Mouse (Mus musculus): ENCODE data around the gene Slc44a5. TPM values are rescaled to one million over a fixed set of nuclear protein-coding genes. Genes with fewer than 3 reads are reported as not detected.

The Slc44a5 gene
- polyA plus RNA-seq, 1 experiment from 2014 or later: 2.2 TPM

DNA sequence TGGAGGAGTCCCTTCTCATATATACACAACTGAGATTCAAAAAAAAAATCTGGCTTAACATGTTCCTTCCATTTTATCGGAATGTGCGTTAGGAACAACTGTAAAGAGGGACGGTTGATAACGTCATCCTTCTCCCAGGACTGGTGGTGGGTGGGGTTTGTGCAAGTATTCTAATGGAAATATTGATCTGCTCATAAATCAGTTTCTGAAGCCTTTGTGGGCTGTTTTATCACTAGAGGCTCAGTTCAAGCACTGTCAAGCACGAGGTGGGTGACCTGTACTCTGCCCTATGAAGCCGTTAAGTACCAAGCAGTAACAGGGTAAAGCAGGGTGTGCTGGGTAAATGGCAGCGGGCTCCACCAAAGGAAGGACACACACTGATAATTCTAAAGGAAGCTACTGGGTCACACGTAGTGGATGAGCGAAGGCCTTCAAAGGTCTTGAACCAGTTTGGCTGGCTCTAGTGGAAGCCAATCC lies 13.5 kb upstream of the Slc44a5 start:
- ATAC-seq (replicated peaks; ENCODE audit: low FRiP score): 0 out of 2 replicates have a peak, but pooled peaks have one; percentile 16
- Histone ChIP-seq H3K9me3 (ENCODE audit: control insufficient read depth, low read length) (no peaks in the 10 kb centered on the region), H3K36me3 (ENCODE audit: control insufficient read depth, insufficient read depth, low read length) (no peaks in the 10 kb centered on the region), H3K4me1 (replicated peaks; ENCODE audit: control insufficient read depth, insufficient read depth, low read length) (no peaks in the 10 kb centered on the region), H3K27ac (ENCODE audit: low read depth, low read length) (no peak overlapping the region), H3K9ac (ENCODE audit: low read length) (no peak overlapping the region), H3K4me2 (ENCODE audit: low read depth, low read length, severe bottlenecking) (no peak overlapping the region), H3K4me3 (ENCODE audit: low read depth, low read length) (no peak overlapping the region), H3K27me3 (ENCODE audit: control insufficient read depth, insufficient read depth, low read length) (no peaks in the 10 kb centered on the region)
- no peak for DNase-seq (ENCODE audit: low spot score)
- 89% methylated on average over 9 of the region's 9 CpGs for WGBS

- Histone ChIP-seq H3K9me3 (ENCODE audit: control insufficient read depth, low read length) (no peaks in the 10 kb centered on the region), H3K27ac (ENCODE audit: low read depth, low read length) (no peak overlapping the region), H3K4me2 (ENCODE audit: low read depth, low read length, severe bottlenecking) (no peak overlapping the region), H3K36me3 (ENCODE audit: control insufficient read depth, insufficient read depth, low read length) (no peaks in the 10 kb centered on the region), H3K4me1 (replicated peaks; ENCODE audit: control insufficient read depth, insufficient read depth, low read length) (no peaks in the 10 kb centered on the region), H3K9ac (ENCODE audit: low read length) (no peak overlapping the region), H3K27me3 (ENCODE audit: control insufficient read depth, insufficient read depth, low read length) (no peaks in the 10 kb centered on the region), H3K4me3 (ENCODE audit: low read depth, low read length) (no peak overlapping the region)
- DNase-seq (ENCODE audit: low spot score): no peak
- no peak for ATAC-seq (replicated peaks; ENCODE audit: low FRiP score)
- WGBS: 83% methylated on average over 2 of the region's 2 CpGs
Observed at GRCm38 (mm10) chr3:153960884-153961283, 12.4 kb upstream of the Slc44a5 start.

- no peak overlapping the region for H3K4me2 ChIP-seq (ENCODE audit: low read depth, low read length, severe bottlenecking)
- H3K4me1 ChIP-seq (replicated peaks; ENCODE audit: control insufficient read depth, insufficient read depth, low read length): no peaks in the 10 kb centered on the region
- H3K27ac ChIP-seq (ENCODE audit: low read depth, low read length): no peak overlapping the region
- DNase-seq (ENCODE audit: low spot score): peak; percentile 62
- H3K9ac ChIP-seq (ENCODE audit: low read length): no peak overlapping the region
- WGBS: 73% methylated on average over 6 of the region's 6 CpGs
- H3K27me3 ChIP-seq (ENCODE audit: control insufficient read depth, insufficient read depth, low read length): no peaks in the 10 kb centered on the region
- no peak overlapping the region for H3K4me3 ChIP-seq (ENCODE audit: low read depth, low read length)
- H3K36me3 ChIP-seq (ENCODE audit: control insufficient read depth, insufficient read depth, low read length): no peaks in the 10 kb centered on the region
- ATAC-seq (replicated peaks; ENCODE audit: low FRiP score): no peak; the same call in 1 of the 2 replicates
- no peaks in the 10 kb centered on the region for H3K9me3 ChIP-seq (ENCODE audit: control insufficient read depth, low read length)
Observed at GRCm38 (mm10) chr3:153961632-153962389, 11.4 kb upstream of the Slc44a5 start.

- Histone ChIP-seq H3K9me3 (ENCODE audit: control insufficient read depth, low read length) (no peaks in the 10 kb centered on the region), H3K4me1 (replicated peaks; ENCODE audit: control insufficient read depth, insufficient read depth, low read length) (no peaks in the 10 kb centered on the region), H3K36me3 (ENCODE audit: control insufficient read depth, insufficient read depth, low read length) (no peaks in the 10 kb centered on the region), H3K27me3 (ENCODE audit: control insufficient read depth, insufficient read depth, low read length) (peaks cover under 1% of the 10 kb centered on the region; the same call in 1 of the 2 replicates), H3K4me3 (ENCODE audit: low read depth, low read length) (no peak overlapping the region), H3K9ac (ENCODE audit: low read length) (no peak overlapping the region), H3K4me2 (ENCODE audit: low read depth, low read length, severe bottlenecking) (no peak overlapping the region), H3K27ac (ENCODE audit: low read depth, low read length) (no peak overlapping the region)
- DNase-seq (ENCODE audit: low spot score): no peak
- ATAC-seq (replicated peaks; ENCODE audit: low FRiP score): no peak
- WGBS: 89% methylated on average over 5 of the region's 5 CpGs
Observed at GRCm38 (mm10) chr3:153967447-153967846, 5.8 kb upstream of the Slc44a5 start.

- Histone ChIP-seq H3K9ac (ENCODE audit: low read length) (no peak overlapping the region), H3K9me3 (ENCODE audit: control insufficient read depth, low read length) (no peaks in the 10 kb centered on the region), H3K4me2 (ENCODE audit: low read depth, low read length, severe bottlenecking) (no peak overlapping the region), H3K4me1 (replicated peaks; ENCODE audit: control insufficient read depth, insufficient read depth, low read length) (peaks cover 2% of the 10 kb centered on the region; the same call in 1 of the 2 replicates), H3K36me3 (ENCODE audit: control insufficient read depth, insufficient read depth, low read length) (no peaks in the 10 kb centered on the region), H3K4me3 (ENCODE audit: low read depth, low read length) (no peak overlapping the region), H3K27ac (ENCODE audit: low read depth, low read length) (no peak overlapping the region), H3K27me3 (ENCODE audit: control insufficient read depth, insufficient read depth, low read length) (peaks cover 8% of the 10 kb centered on the region)
- peak; percentile 73 for DNase-seq (ENCODE audit: low spot score)
- WGBS: 36% methylated on average over 4 of the region's 4 CpGs
- peak; percentile 37 for ATAC-seq (replicated peaks; ENCODE audit: low FRiP score)
Observed at GRCm38 (mm10) chr3:153968549-153968948, 4.7 kb upstream of the Slc44a5 start.

DNA sequence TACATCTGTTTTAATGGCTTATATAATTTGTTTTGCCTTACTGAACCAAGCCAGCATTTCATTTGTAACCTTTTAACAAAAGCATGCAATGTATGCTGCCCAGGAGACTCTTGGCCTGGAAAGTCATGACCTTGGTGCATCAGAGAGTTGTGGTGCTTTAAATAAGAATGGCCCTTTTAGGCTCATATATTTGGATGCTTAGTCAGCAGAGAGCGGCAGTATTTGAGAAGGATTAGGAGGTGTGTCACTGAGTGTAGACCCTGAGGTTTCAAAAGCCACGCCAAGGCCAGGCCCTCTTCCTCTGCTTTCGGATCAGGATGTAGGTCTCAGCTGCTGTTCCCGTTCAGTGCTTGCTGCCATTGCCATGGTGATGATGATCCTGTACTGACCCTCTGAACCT lies 3.8 kb upstream of the Slc44a5 start:
- Histone ChIP-seq H3K4me2 (ENCODE audit: low read depth, low read length, severe bottlenecking) (no peak overlapping the region), H3K36me3 (ENCODE audit: control insufficient read depth, insufficient read depth, low read length) (no peaks in the 10 kb centered on the region), H3K4me3 (ENCODE audit: low read depth, low read length) (no peak overlapping the region), H3K9me3 (ENCODE audit: control insufficient read depth, low read length) (no peaks in the 10 kb centered on the region), H3K9ac (ENCODE audit: low read length) (no peak overlapping the region), H3K4me1 (replicated peaks; ENCODE audit: control insufficient read depth, insufficient read depth, low read length) (peaks cover 4% of the 10 kb centered on the region; the same call in 1 of the 2 replicates), H3K27me3 (ENCODE audit: control insufficient read depth, insufficient read depth, low read length) (peaks cover 16% of the 10 kb centered on the region), H3K27ac (ENCODE audit: low read depth, low read length) (no peak overlapping the region)
- ATAC-seq (replicated peaks; ENCODE audit: low FRiP score): no peak
- no peak for DNase-seq (ENCODE audit: low spot score)
- WGBS: 86% methylated on average over 4 of the region's 4 CpGs

GRCm38 (mm10) chr3:153973949-153974760 lies 919 bp downstream of the Slc44a5 start:
- Histone ChIP-seq H3K27ac (ENCODE audit: low read depth, low read length) (no peak overlapping the region), H3K4me2 (ENCODE audit: low read depth, low read length, severe bottlenecking) (peak overlapping the region; percentile 97)
- no peak for DNase-seq (ENCODE audit: low spot score)

DNA sequence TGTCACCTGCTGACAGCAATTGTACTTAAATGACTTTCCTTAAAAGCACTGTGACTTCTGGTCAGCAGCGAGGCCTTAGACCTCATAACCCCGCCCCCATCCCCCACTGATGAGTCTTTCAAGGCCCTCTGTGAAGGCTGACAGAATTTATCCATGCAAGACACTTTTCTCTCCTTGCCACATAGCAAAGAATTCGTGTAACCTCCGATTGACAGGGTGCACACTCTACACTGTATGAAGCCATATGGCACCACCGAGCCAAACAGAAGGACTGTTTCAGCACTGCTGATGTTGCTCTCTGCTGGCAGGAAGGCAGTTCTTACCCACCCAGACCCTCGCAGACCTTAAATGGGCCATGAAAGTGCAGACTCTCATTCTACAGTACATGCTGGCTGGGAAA lies 1.8 kb downstream of the Slc44a5 start:
- no peak overlapping the region for H3K9ac ChIP-seq (ENCODE audit: low read length)
- 10% methylated on average over 6 of the region's 6 CpGs for WGBS
- DNase-seq (ENCODE audit: low spot score): no peak
- no peaks in the 10 kb centered on the region for H3K9me3 ChIP-seq (ENCODE audit: control insufficient read depth, low read length)
- no peak overlapping the region for H3K4me2 ChIP-seq (ENCODE audit: low read depth, low read length, severe bottlenecking)
- peak; percentile 21; the same call in 1 of the 2 replicates for ATAC-seq (replicated peaks; ENCODE audit: low FRiP score)
- H3K27ac ChIP-seq (ENCODE audit: low read depth, low read length): no peak overlapping the region
- H3K36me3 ChIP-seq (ENCODE audit: control insufficient read depth, insufficient read depth, low read length): no peaks in the 10 kb centered on the region
- peaks cover 22% of the 10 kb centered on the region for H3K27me3 ChIP-seq (ENCODE audit: control insufficient read depth, insufficient read depth, low read length)
- H3K4me1 ChIP-seq (replicated peaks; ENCODE audit: control insufficient read depth, insufficient read depth, low read length): peaks cover 4% of the 10 kb centered on the region; the same call in 1 of the 2 replicates
- no peak overlapping the region for H3K4me3 ChIP-seq (ENCODE audit: low read depth, low read length)

More at GRCm38 (mm10) chr3:153973949-153974760, 919 bp downstream of the Slc44a5 start:
- Histone ChIP-seq H3K9me3 (ENCODE audit: control insufficient read depth, low read length) (no peaks in the 10 kb centered on the region), H3K9ac (ENCODE audit: low read length) (peak overlapping the region; percentile 72), H3K36me3 (ENCODE audit: control insufficient read depth, insufficient read depth, low read length) (no peaks in the 10 kb centered on the region), H3K4me1 (replicated peaks; ENCODE audit: control insufficient read depth, insufficient read depth, low read length) (peaks cover 4% of the 10 kb centered on the region; the same call in 1 of the 2 replicates), H3K4me3 (ENCODE audit: low read depth, low read length) (peak overlapping the region; percentile 58), H3K27me3 (ENCODE audit: control insufficient read depth, insufficient read depth, low read length) (peaks cover 22% of the 10 kb centered on the region)
- 2% methylated on average over 20 of the region's 21 CpGs for WGBS
- peak; percentile 11; the same call in 1 of the 2 replicates for ATAC-seq (replicated peaks; ENCODE audit: low FRiP score)

Measured in forebrain, embryonic 11.5 days (tissue).